Mouse (Mus musculus) CH12.LX (cell line): ENCODE measurements around the gene Zfp345. TPM values are rescaled to one million over a fixed set of nuclear protein-coding genes. Genes with fewer than 3 reads are reported as not detected.
"Not testable (repeated sequence)": the region's sequence is repeated elsewhere in the genome, so short reads cannot be mapped to it uniquely, and the experiment has no call there.

ENCODE experiments used
- DNase-seq: peaks from one replicate; pipeline ENCODE4 v3.0.0-alpha.2; 2013; ENCODE audit errors: extremely low read depth
- H3K27ac ChIP-seq: 2 replicates; pipeline ENCODE4 v1.5.1; 2012; ENCODE audit warnings: low read depth, mild to moderate bottlenecking, control low read depth, moderate library complexity; ENCODE audit not compliant: insufficient read depth
- H3K27me3 ChIP-seq: replicated peaks from 2 replicates; pipeline ENCODE3; 2012; ENCODE audit warnings: inconsistent platforms
- H3K36me3 ChIP-seq, 2 experiments: replicated peaks in 1 of 2; 2 replicates each; pipeline versions ENCODE3 to v1.6.1; 2012; ENCODE audit warnings: inconsistent platforms in 1 of 2, low read length in 1 of 2, mild to moderate bottlenecking in 1 of 2, mixed read lengths in 1 of 2, moderate library complexity in 1 of 2; ENCODE audit not compliant: control insufficient read depth in 1 of 2, insufficient read depth in 1 of 2
- H3K4me1 ChIP-seq, 2 experiments: 2 replicates each; pipeline ENCODE4 v1.6.1; 2012; ENCODE audit warnings: inconsistent platforms in 1 of 2, moderate library complexity in 1 of 2; ENCODE audit not compliant: insufficient read depth in 2 of 2, control insufficient read depth in 1 of 2
- H3K4me2 ChIP-seq: 2 replicates; pipeline ENCODE4 v1.6.1; 2012; ENCODE audit warnings: low read depth, mild to moderate bottlenecking, control low read depth; ENCODE audit not compliant: poor library complexity, insufficient read depth, severe bottlenecking
- H3K4me3 ChIP-seq, 3 experiments: fragments of 150-350 bp in 1 of 3; sonication (generic) in 1 of 3; replicated peaks in 1 of 3; 2 replicates each; pipeline versions ENCODE3 to v1.5.1; 2011 to 2012; ENCODE audit warnings: low read depth in 2 of 3, low read length in 2 of 3, mild to moderate bottlenecking in 2 of 3, moderate library complexity in 2 of 3, control low read depth in 1 of 3, improper control_type of control experiment in 1 of 3, inconsistent platforms in 1 of 3, mixed read lengths in 1 of 3; ENCODE audit not compliant: poor library complexity in 1 of 3
- H3K79me2 ChIP-seq: replicated peaks from 2 replicates; pipeline ENCODE4 v1.6.1; 2012; ENCODE audit warnings: mild to moderate bottlenecking, moderate library complexity; ENCODE audit not compliant: control insufficient read depth, poor library complexity, insufficient read depth, severe bottlenecking; ENCODE audit errors: extremely low read depth
- H3K9ac ChIP-seq: 2 replicates; pipeline ENCODE4 v1.6.1; 2012; ENCODE audit warnings: low read depth, mild to moderate bottlenecking, control low read depth, moderate library complexity; ENCODE audit not compliant: insufficient read depth
- H3K9me3 ChIP-seq: replicated peaks from 2 replicates; pipeline ENCODE3; 2012; ENCODE audit warnings: low read length, inconsistent platforms, mixed read lengths
- dilution Hi-C: fragments of 300-500 bp; cut with MboI; formaldehyde crosslinking; loops from 2 replicates; pipeline ENCODE4 v1.14.3; 2020; ENCODE audit warnings: low sequenced_read_pairs; ENCODE audit not compliant: extremely low pct_unique_long_range_greater_than_20kb, extremely low pct_ligation_motif_present
- in situ Hi-C: fragments of 300-500 bp; cut with MboI; formaldehyde crosslinking; loops from 3 replicates; pipeline ENCODE4 v1.14.3; 2019; ENCODE audit warnings: low sequenced_read_pairs, low pct_ligation_motif_present, low pct_unique_long_range_greater_than_20kb, mixed read lengths
- polyA plus RNA-seq: library from polyadenylated mRNA; unstranded; fragments of >175 nt; gene quantifications from 2 replicates; pipeline ENCODE4 v1.2.1, GENCODE M21; 2012; ENCODE audit warnings: low read depth; ENCODE audit not compliant: insufficient read length
- total RNA-seq, 2 experiments: library from RNA; depleted of rRNA; stranded (reverse); fragments of 300-350 nt in 1 of 2; fragments of >200 nt in 1 of 2; gene quantifications; 2 replicates each; pipeline ENCODE4 v1.2.3; 2012 to 2014

Gene Zfp345
- total and polyA plus RNA-seq, 3 experiments, result 4.5 to 15.0 (median 6.3) TPM

- H3K36me3 ChIP-seq, in situ Hi-C loops, H3K4me3 ChIP-seq, dilution Hi-C loops, H3K79me2 ChIP-seq, H3K9me3 ChIP-seq, H3K4me2 ChIP-seq, DNase-seq, H3K9ac ChIP-seq, H3K4me1 ChIP-seq, H3K27me3 ChIP-seq, H3K27ac ChIP-seq: not testable (repeated sequence)
These were observed 45.8 kb downstream of the Zfp345 start for GRCm38 (mm10) chr2:150439084-150439483.

Other genes starting within 250 kb of the Zfp345 start
- gene Gm21994, start 229.5 kb downstream of the Zfp345 start, total RNA-seq (2012; rRNA removed), result 3.3 and 3.8 TPM in 2 replicates
- gene Gm21994, start 229.5 kb downstream of the Zfp345 start, total RNA-seq (2014; rRNA removed), result 9.3 and 13.6 TPM in 2 replicates
- 8.7 and 9.4 TPM in 2 replicates for gene Gm21994, start 229.5 kb downstream of the Zfp345 start, polyA plus RNA-seq
- 5.1 and 8.5 TPM in 2 replicates for gene Gm14124, start 227.6 kb downstream of the Zfp345 start, total RNA-seq (2012; rRNA removed)
- gene Gm14124, start 227.6 kb downstream of the Zfp345 start, total RNA-seq (2014; rRNA removed), result 10.4 and 13.4 TPM in 2 replicates
- gene Gm14124, start 227.6 kb downstream of the Zfp345 start, polyA plus RNA-seq, result 6.0 and 6.5 TPM in 2 replicates
- gene Gm10130, start 161.4 kb downstream of the Zfp345 start, total RNA-seq (2012; rRNA removed), result 1.8 and 3.1 TPM in 2 replicates
- not detected in 2 replicates for gene Gm10130, start 161.4 kb downstream of the Zfp345 start, total RNA-seq (2014; rRNA removed)
- gene Gm10130, start 161.4 kb downstream of the Zfp345 start, polyA plus RNA-seq, result 9.8 and 13.3 TPM in 2 replicates
- gene 3300002I08Rik, start 122.3 kb downstream of the Zfp345 start, total RNA-seq (2012; rRNA removed), result 4.7 TPM in 2 replicates
- 3.2 and 4.5 TPM in 2 replicates for gene 3300002I08Rik, start 122.3 kb downstream of the Zfp345 start, total RNA-seq (2014; rRNA removed)
- gene 3300002I08Rik, start 122.3 kb downstream of the Zfp345 start, polyA plus RNA-seq, result 1.1 and 1.6 TPM in 2 replicates
- 2.0 and 2.6 TPM in 2 replicates for gene Zfp442, start 33.6 kb downstream of the Zfp345 start, total RNA-seq (2012; rRNA removed)
- gene Zfp442, start 33.6 kb downstream of the Zfp345 start, total RNA-seq (2014; rRNA removed), result 2.6 and 3.4 TPM in 2 replicates
- 1.7 and 2.5 TPM in 2 replicates for gene Zfp442, start 33.6 kb downstream of the Zfp345 start, polyA plus RNA-seq
- gene Cst7, start 85.3 kb upstream of the Zfp345 start, total RNA-seq (2012; rRNA removed), result 12.8 and 15.9 TPM in 2 replicates
- gene Cst7, start 85.3 kb upstream of the Zfp345 start, total RNA-seq (2014; rRNA removed), result 30.7 and 31.7 TPM in 2 replicates
- 42.0 and 48.8 TPM in 2 replicates for gene Cst7, start 85.3 kb upstream of the Zfp345 start, polyA plus RNA-seq
- 24.5 and 29.0 TPM in 2 replicates for gene Apmap, start 123.5 kb upstream of the Zfp345 start, total RNA-seq (2012; rRNA removed)
- 35.6 and 39.3 TPM in 2 replicates for gene Apmap, start 123.5 kb upstream of the Zfp345 start, total RNA-seq (2014; rRNA removed)
- 25.8 and 29.3 TPM in 2 replicates for gene Apmap, start 123.5 kb upstream of the Zfp345 start, polyA plus RNA-seq
- 1.7 and 1.9 TPM in 2 replicates for gene Acss1, start 183.4 kb upstream of the Zfp345 start, total RNA-seq (2012; rRNA removed)
- gene Acss1, start 183.4 kb upstream of the Zfp345 start, total RNA-seq (2014; rRNA removed), result 0.35 and 0.39 TPM in 2 replicates
- gene Acss1, start 183.4 kb upstream of the Zfp345 start, polyA plus RNA-seq, result 0.44 and 0.76 TPM in 2 replicates
- gene Vsx1, start 204.3 kb upstream of the Zfp345 start, total RNA-seq (2012; rRNA removed), result not detected in 2 replicates
- gene Vsx1, start 204.3 kb upstream of the Zfp345 start, total RNA-seq (2014; rRNA removed), result not detected in 2 replicates
- gene Vsx1, start 204.3 kb upstream of the Zfp345 start, polyA plus RNA-seq, result not detected in 2 replicates